Comparison of ENCODE assay signal across 8 mouse cellular contexts in genomic region chr6:120001718-120002117, GRCm38 (mm10). TPM values are rescaled to one million over a fixed set of nuclear protein-coding genes. Genes with fewer than 3 reads are reported as not detected.
A peak's percentile ranks its signal among the peaks of the same experiment; 100 is the strongest.
DNase-seq lines count a peak whose midpoint lies in the region; ATAC-seq and TF ChIP-seq lines count a peak whose summit lies in the region.

No protein-coding gene starts in this region.

- no peak overlapping the region for H3K4me3 ChIP-seq in intestine, postnatal 0 days (ENCODE audit: low read depth, low read length)
- no peak overlapping the region for H3K4me3 ChIP-seq in intestine, embryonic 15.5 days (replicated peaks)

- H3K9me3 ChIP-seq in intestine, postnatal 0 days (ENCODE audit: control insufficient read depth): no peaks in the 10 kb centered on the region
- no peaks in the 10 kb centered on the region for H3K9me3 ChIP-seq in intestine, embryonic 15.5 days

- H3K27me3 ChIP-seq in intestine, postnatal 0 days (replicated peaks; ENCODE audit: control insufficient read depth, insufficient read depth, low read length): no peaks in the 10 kb centered on the region
- H3K27me3 ChIP-seq in intestine, embryonic 15.5 days (replicated peaks): no peaks in the 10 kb centered on the region

- TF ChIP-seq CTCF in intestine, postnatal 0 days (IDR thresholded peaks at IDR 0.05; ENCODE audit: low read depth): peak; percentile 74

- H3K27ac ChIP-seq in intestine, postnatal 0 days (ENCODE audit: low read depth, low read length): no peak overlapping the region
- no peak overlapping the region for H3K27ac ChIP-seq in intestine, embryonic 15.5 days

- H3K4me2 ChIP-seq in intestine, postnatal 0 days (replicated peaks; ENCODE audit: low read depth): no peak overlapping the region
- no peak overlapping the region for H3K4me2 ChIP-seq in intestine, embryonic 15.5 days (replicated peaks)

- no peak for ATAC-seq in intestine, postnatal 0 days
- no peak for ATAC-seq in intestine, embryonic 15.5 days

- H3K4me1 ChIP-seq in intestine, postnatal 0 days (replicated peaks; ENCODE audit: control insufficient read depth, insufficient read depth, low read length): no peaks in the 10 kb centered on the region
- no peaks in the 10 kb centered on the region for H3K4me1 ChIP-seq in intestine, embryonic 15.5 days (replicated peaks)

- H3K36me3 ChIP-seq in intestine, postnatal 0 days (ENCODE audit: control insufficient read depth, insufficient read depth): peaks cover 6% of the 10 kb centered on the region; the same call in 1 of the 2 replicates
- no peaks in the 10 kb centered on the region for H3K36me3 ChIP-seq in intestine, embryonic 15.5 days

- no peak overlapping the region for H3K9ac ChIP-seq in intestine, postnatal 0 days (ENCODE audit: low read depth, low read length)
- H3K9ac ChIP-seq in intestine, embryonic 15.5 days: no peak overlapping the region

- DNase-seq in A20 (ENCODE audit: low read depth, low spot score) (peak; percentile 60), MEL-GATA-1-ER (ENCODE audit: extremely low read depth, low read depth) (peak; percentile 23)
- DNase-seq in fibroblast of lung, adult 2 months (ENCODE audit: low read depth): peak; percentile 23
- DNase-seq in telencephalon, adult 2 months (ENCODE audit: low read depth, low spot score): peak; percentile 40
- no peak for DNase-seq in frontal cortex, postnatal 14 days (ENCODE audit: low spot score in 2 of 2)
- DNase-seq in cerebellum, postnatal 4 days (ENCODE audit: low spot score in 2 of 2): no peak

RNA-seq across cellular contexts. Expression of gene Wnk1, which starts 36.8 kb away (rescaled TPM):
- 36.9 and 40.6 TPM in 2 replicates for polyA plus RNA-seq in intestine, postnatal 0 days (2015; fragmentation: Nextera tagmentation; extraction: Ambion mirVana)
- 39.5 and 42.6 TPM in 2 replicates for polyA plus RNA-seq in intestine, embryonic 15.5 days (2015; fragmentation: Nextera tagmentation; extraction: Ambion mirVana)

Comparison
In these comparisons a context has a peak if more than half of its experiments do, and no peak if none do; other contexts are left out.
1. DNase-seq: peak in A20 (single experiment), MEL-GATA-1-ER (single experiment), fibroblast of lung, adult 2 months (single experiment) and telencephalon, adult 2 months (single experiment); none in frontal cortex, postnatal 14 days (0 of 2) and cerebellum, postnatal 4 days (0 of 2).